ENCODE assay signal across 14 mouse cellular contexts in the genomic region with DNA sequence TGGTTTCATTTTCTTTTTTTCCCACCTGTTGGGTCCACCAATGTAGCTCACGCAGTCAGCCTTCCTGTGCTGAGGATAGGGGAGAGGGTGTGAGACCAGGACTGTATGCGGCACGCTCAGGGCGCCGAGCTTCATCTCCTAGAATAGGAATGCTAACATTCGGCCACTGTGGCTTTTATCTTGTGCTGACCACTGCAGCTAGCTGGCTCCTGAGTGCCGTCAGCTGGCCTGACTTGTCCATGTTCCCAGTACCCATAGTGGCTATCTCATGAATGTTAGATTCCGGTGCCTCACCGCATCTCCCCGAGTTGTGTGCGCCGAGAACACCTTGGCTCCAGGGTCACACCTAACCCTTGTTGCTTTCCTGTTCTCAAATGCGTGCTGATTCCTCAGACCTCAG.
DNase-seq lines count a peak whose midpoint lies in the region; ATAC-seq lines count a peak whose summit lies in the region.
"Had no signal": no experiment of that assay in that cellular context is flagged by ENCODE, and none has a peak within 500 bp of the region (broad histone marks: within the 10 kb centered on the region; RNA-seq: fewer than 3 reads in every experiment).

No protein-coding gene starts in this region.

- H3K27me3 ChIP-seq in kidney, embryonic 16.5 days (ENCODE audit: insufficient read depth, low read length) = no peaks in the 10 kb centered on the region
- H3K27me3 ChIP-seq in embryonic facial prominence, embryonic 10.5 days (replicated peaks; ENCODE audit: low read depth, poor library complexity, severe bottlenecking) = no peaks in the 10 kb centered on the region
- H3K27me3 ChIP-seq in embryonic facial prominence, embryonic 14.5 days (replicated peaks; ENCODE audit: control insufficient read depth, insufficient read depth, low read length) = no peaks in the 10 kb centered on the region
- H3K27me3 ChIP-seq in intestine, embryonic 14.5 days (replicated peaks; ENCODE audit: control insufficient read depth, insufficient read depth, low read length) = no peaks in the 10 kb centered on the region

- no peaks in the 10 kb centered on the region for H3K9me3 ChIP-seq in kidney, embryonic 16.5 days (ENCODE audit: low read length)
- no peaks in the 10 kb centered on the region for H3K9me3 ChIP-seq in embryonic facial prominence, embryonic 10.5 days
- H3K9me3 ChIP-seq in embryonic facial prominence, embryonic 14.5 days (ENCODE audit: control insufficient read depth, low read length) = no peaks in the 10 kb centered on the region
- no peaks in the 10 kb centered on the region for H3K9me3 ChIP-seq in intestine, embryonic 14.5 days (ENCODE audit: control insufficient read depth, low read length)
- H3K9me3 ChIP-seq: forebrain, embryonic 10.5 days had no signal

- ATAC-seq in kidney, embryonic 16.5 days (ENCODE audit: low FRiP score, low TSS enrichment) = 0 out of 2 replicates have a peak, but pooled peaks have one; percentile 7
- ATAC-seq in embryonic facial prominence, embryonic 14.5 days (ENCODE audit: low read depth) = no peak
- no peak for ATAC-seq in intestine, embryonic 14.5 days (replicated peaks; ENCODE audit: low FRiP score, low TSS enrichment, low read depth)
- ATAC-seq in cerebellum, adult (ENCODE audit: insufficient number of reproducible peaks, low FRiP score, low TSS enrichment) = no peak
- ATAC-seq: hindbrain, embryonic 16.5 days had no signal

- WGBS in kidney, embryonic 16.5 days = 87% methylated on average over 13 of the region's 13 CpGs
- 88% methylated on average over 13 of the region's 13 CpGs for WGBS in embryonic facial prominence, embryonic 10.5 days
- WGBS in embryonic facial prominence, embryonic 14.5 days = 87% methylated on average over 13 of the region's 13 CpGs
- WGBS in intestine, embryonic 14.5 days = 83% methylated on average over 13 of the region's 13 CpGs

- H3K4me2 ChIP-seq in kidney, embryonic 16.5 days (replicated peaks; ENCODE audit: low read depth, low read length) = no peak overlapping the region
- no peak overlapping the region for H3K4me2 ChIP-seq in embryonic facial prominence, embryonic 14.5 days (ENCODE audit: low read depth, low read length)
- no peak overlapping the region for H3K4me2 ChIP-seq in intestine, embryonic 14.5 days (ENCODE audit: low read length)

- peak overlapping the region; percentile 83; the same call in 1 of the 2 replicates for H3K27ac ChIP-seq in kidney, embryonic 16.5 days (ENCODE audit: low read length)
- H3K27ac ChIP-seq in embryonic facial prominence, embryonic 10.5 days (replicated peaks) = peak overlapping the region; percentile 21; the same call in 1 of the 2 replicates
- H3K27ac ChIP-seq in embryonic facial prominence, embryonic 14.5 days (replicated peaks; ENCODE audit: low read depth, low read length) = peak overlapping the region; percentile 86
- peak overlapping the region; percentile 95 for H3K27ac ChIP-seq in intestine, embryonic 14.5 days (ENCODE audit: low read depth)
- H3K27ac ChIP-seq: forebrain, embryonic 10.5 days; macrophage had no signal

- H3K4me3 ChIP-seq in kidney, embryonic 16.5 days (ENCODE audit: low read length) = no peak overlapping the region
- no peak overlapping the region for H3K4me3 ChIP-seq in embryonic facial prominence, embryonic 10.5 days
- no peak overlapping the region for H3K4me3 ChIP-seq in embryonic facial prominence, embryonic 14.5 days (ENCODE audit: low read depth, low read length)
- H3K4me3 ChIP-seq in intestine, embryonic 14.5 days (ENCODE audit: low read depth, low read length) = no peak overlapping the region
- H3K4me3 ChIP-seq: forebrain, embryonic 10.5 days had no signal

- DNase-seq in kidney, postnatal 25 days = no peak
- DNase-seq in embryonic facial prominence, embryonic 10.5 days (ENCODE audit: low spot score) = no peak
- no peak for DNase-seq in embryonic facial prominence, embryonic 14.5 days (ENCODE audit: low spot score)
- no peak for DNase-seq in intestine, embryonic 14.5 days (ENCODE audit: low spot score)
- no peak for DNase-seq in adrenal gland, adult 2 months
- DNase-seq: cerebellum, adult 2 months; gastrocnemius, postnatal 10 days; kidney, postnatal 14 days; liver had no signal

- no peaks in the 10 kb centered on the region for H3K36me3 ChIP-seq in kidney, embryonic 16.5 days (ENCODE audit: insufficient read depth, low read length)
- no peaks in the 10 kb centered on the region for H3K36me3 ChIP-seq in embryonic facial prominence, embryonic 10.5 days (replicated peaks)
- H3K36me3 ChIP-seq in embryonic facial prominence, embryonic 14.5 days (ENCODE audit: control insufficient read depth, insufficient read depth, low read length) = no peaks in the 10 kb centered on the region
- no peaks in the 10 kb centered on the region for H3K36me3 ChIP-seq in intestine, embryonic 14.5 days (ENCODE audit: control insufficient read depth, insufficient read depth, low read length)

- no peak overlapping the region for H3K9ac ChIP-seq in kidney, embryonic 16.5 days (replicated peaks; ENCODE audit: low read length)
- H3K9ac ChIP-seq in embryonic facial prominence, embryonic 14.5 days (ENCODE audit: low read depth, low read length) = no peak overlapping the region
- no peak overlapping the region for H3K9ac ChIP-seq in intestine, embryonic 14.5 days (ENCODE audit: low read length)

- H3K4me1 ChIP-seq in kidney, embryonic 16.5 days (ENCODE audit: insufficient read depth, low read length) = peaks cover 21% of the 10 kb centered on the region
- peaks cover 26% of the 10 kb centered on the region for H3K4me1 ChIP-seq in embryonic facial prominence, embryonic 10.5 days
- H3K4me1 ChIP-seq in embryonic facial prominence, embryonic 14.5 days (ENCODE audit: control insufficient read depth, insufficient read depth, low read length) = peaks cover 38% of the 10 kb centered on the region
- H3K4me1 ChIP-seq in intestine, embryonic 14.5 days (replicated peaks; ENCODE audit: control insufficient read depth, insufficient read depth, low read length) = peaks cover 48% of the 10 kb centered on the region

Comparison
In these comparisons a context has a peak if more than half of its experiments do, and no peak if none do; other contexts are left out.
1. H3K27ac ChIP-seq: peak in every context shown above with its lines; median percentile 95 in intestine, embryonic 14.5 days; 86 in embryonic facial prominence, embryonic 14.5 days; 83 in kidney, embryonic 16.5 days; 21 in embryonic facial prominence, embryonic 10.5 days.